Mouse (Mus musculus) lung, adult 2 months (tissue): Measurements from ENCODE around the gene Txnrd1.

Experiments used
- CTCF ChIP-seq: fragments of 200-500 bp; IDR thresholded peaks from 2 replicates; pipeline ENCODE4 v1.5.1; 2011; ENCODE audit warnings: mild to moderate bottlenecking, low read length, control low read depth; ENCODE audit not compliant: insufficient read depth
- POLR2A ChIP-seq: fragments of 200-500 bp; IDR thresholded peaks from 2 replicates; pipeline ENCODE4 v1.6.1; 2011; ENCODE audit warnings: low read depth, mild to moderate bottlenecking, control low read depth, low read length, borderline replicate concordance; ENCODE audit errors: extremely low read depth

- TF ChIP-seq POLR2A (no peak), CTCF (no peak)
Observed at GRCm38 (mm10) chr10:82875446-82875845, 41.7 kb downstream of the Txnrd1 start.
